Mouse (Mus musculus) liver, embryonic 14.5 days (tissue): ENCODE measurements around the gene Ube2s.

Experiments
- CTCF ChIP-seq: IDR thresholded peaks from 2 replicates; pipeline ENCODE4 v1.5.1; 2016; ENCODE audit warnings: antibody characterized with exemption, low read depth, control low read depth
- EP300 ChIP-seq: IDR thresholded peaks from 2 replicates; pipeline ENCODE4 v1.6.1; 2016; ENCODE audit warnings: antibody characterized with exemption, low read depth

DNA sequence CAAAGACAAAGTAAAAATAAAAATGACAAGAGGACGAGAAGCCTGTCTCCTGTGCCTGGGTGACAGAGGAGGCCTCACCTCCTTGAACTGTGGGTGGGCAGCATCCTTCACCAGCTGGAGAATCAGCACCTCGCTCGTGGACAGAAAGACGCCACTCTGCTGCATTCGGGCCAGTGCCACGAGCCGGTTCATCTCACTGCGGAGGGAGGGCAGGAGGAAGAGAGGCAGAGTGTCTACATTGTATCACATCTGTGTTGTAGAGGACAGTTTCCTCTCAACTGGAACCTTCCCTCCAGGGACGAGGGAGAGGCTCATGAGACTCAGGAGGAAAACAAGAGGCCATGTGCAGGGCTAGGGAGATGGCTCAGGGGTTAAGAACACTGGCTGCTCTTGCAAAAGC, 37.0 kb upstream of the Ube2s start:
- TF ChIP-seq CTCF (no peak), EP300 (no peak)
